Mouse (Mus musculus) 3134 (cell line): ENCODE results near the gene Hbb-bh1.
"Not testable (repeated sequence)": the region's sequence is repeated elsewhere in the genome, so short reads cannot be mapped to it uniquely, and the experiment has no call there.

Experiments used
- DNase-seq: peaks from one replicate; pipeline ENCODE4 v3.0.0-alpha.2; 2011; ENCODE audit warnings: low spot score; ENCODE audit not compliant: insufficient read length; ENCODE audit errors: extremely low read depth

Gene Hbb-bh1

GRCm38 (mm10) chr7:103813152-103813551 is 29.8 kb downstream of the Hbb-bh1 start:
- not testable (repeated sequence) for DNase-seq

DNA sequence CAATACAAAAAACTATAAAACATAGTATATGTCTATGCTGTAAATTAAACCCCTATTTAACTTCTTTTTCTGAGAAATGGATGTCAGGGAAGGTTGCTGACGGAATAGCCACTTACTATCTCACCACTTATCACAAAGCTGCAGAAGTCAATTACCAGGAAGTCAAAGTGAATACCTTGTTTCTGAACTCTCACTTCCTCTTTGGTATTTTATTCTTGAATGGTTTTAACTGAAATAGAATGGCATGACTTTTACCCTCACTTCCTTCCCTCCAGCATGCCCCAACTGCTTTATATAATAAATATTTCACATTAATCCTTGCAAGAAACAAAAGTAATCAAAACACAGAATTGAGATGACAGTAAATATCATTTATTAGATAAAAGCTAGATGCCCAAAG is 30.8 kb downstream of the Hbb-bh1 start:
- DNase-seq = no peak

GRCm38 (mm10) chr7:103811223-103811845 is 31.6 kb downstream of the Hbb-bh1 start:
- DNase-seq = no peak

- DNase-seq = no peak
These were observed 32.2 kb downstream of the Hbb-bh1 start for GRCm38 (mm10) chr7:103810746-103811145.

GRCm38 (mm10) chr7:103810296-103810695 is 32.7 kb downstream of the Hbb-bh1 start:
- no peak for DNase-seq

- no peak for DNase-seq
These were observed 33.2 kb downstream of the Hbb-bh1 start for GRCm38 (mm10) chr7:103809801-103810155.

DNA sequence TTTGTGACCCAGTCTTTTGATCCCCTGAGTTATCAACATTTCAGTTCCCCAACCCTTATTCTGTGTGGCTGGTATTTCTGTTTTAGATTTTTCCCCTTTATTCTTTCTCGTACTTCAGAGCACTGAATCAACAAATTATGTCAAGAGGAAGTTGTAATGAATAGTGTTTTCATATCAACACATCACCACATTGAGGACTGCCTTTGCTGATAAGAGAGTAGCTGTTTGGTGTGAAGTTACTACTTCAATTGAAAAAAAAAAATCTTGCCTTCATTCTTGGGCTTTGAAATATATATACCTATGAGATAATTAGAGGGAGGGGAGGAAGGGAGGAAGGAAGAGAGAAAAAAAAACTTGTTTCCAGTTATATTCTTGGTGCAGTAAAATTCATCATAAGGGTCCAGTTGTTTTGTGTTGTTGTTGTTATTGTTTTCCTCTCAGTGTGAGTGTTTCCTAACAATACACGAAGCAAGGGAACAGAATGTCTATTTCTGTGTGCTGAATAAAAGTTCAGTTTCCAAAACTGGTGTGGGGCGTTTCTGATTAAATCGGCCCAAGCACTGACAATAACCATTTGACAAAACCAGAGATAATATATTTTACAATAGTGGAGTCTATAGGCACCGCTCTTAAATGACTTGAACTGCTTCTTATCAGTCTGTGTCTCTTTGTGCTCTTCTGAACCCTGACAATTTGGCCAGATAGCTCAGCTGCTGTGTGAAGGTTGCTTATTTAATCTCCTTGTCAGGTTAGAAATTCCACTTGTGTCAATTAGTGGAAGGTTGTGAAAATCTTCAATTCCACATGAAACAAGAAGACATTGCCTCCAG is 33.8 kb downstream of the Hbb-bh1 start:
- no peak for DNase-seq

GRCm38 (mm10) chr7:103808120-103808519 is 34.8 kb downstream of the Hbb-bh1 start:
- not testable (repeated sequence) for DNase-seq

DNA sequence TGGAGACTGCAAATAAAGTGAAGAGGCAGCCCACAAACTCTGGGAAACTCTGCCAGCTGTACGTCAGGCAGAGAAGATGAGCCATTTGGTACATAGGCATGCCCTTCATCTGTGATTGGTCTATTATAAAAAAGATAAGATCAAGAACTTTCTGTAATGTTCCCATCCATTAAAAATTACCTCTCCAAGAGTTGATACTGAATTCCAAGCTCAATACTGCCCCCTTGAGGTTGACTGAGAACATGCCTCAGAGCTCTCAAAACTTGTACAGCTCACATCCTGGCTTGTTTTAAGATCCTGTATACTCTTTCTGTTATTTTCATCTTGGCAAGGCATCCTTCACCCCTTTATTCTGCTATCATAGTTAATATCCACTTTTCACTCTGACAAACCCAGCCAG is 36.1 kb downstream of the Hbb-bh1 start:
- DNase-seq = no peak

DNA sequence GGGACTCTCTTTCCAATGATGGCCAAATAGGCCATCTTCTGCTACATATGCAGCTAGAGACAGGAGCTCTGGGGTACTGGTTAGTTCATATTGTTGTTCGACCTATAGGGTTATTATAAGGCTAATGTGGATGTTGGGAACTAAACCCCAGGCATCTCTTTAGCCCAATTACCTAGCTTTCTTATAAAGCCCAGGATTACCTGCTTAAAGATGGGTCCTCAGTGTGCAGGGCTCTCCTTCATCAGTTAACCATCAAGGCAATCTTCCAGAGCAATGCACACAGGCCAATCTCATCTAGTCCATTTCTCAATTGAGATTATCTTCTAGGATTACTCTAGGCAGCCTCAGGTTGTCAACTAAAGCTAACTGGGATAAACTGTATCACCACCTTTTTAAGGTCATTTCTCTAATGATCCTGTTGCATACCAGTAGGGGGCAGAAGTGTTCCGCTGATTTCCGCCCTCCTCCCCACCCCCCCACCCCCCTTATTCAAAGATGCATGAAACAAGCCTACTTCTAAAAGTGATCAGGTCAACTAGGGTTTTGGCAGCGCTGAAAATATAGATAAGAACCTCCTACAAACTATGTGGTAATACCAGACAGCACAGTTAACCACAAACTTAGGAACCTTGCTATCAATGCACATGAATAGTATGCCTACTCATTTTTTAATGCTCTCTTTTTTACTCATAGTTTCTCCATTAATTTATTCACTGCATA is 50.1 kb downstream of the Hbb-bh1 start:
- DNase-seq = no peak

- DNase-seq = no peak
These were observed 51.2 kb downstream of the Hbb-bh1 start, which contains the start of gene Olfr67 for GRCm38 (mm10) chr7:103791721-103792120. Gene Olfr67, minus strand, starts transcription at chr7:103791821.
